Mouse (Mus musculus) frontal cortex, postnatal 14 days (tissue): ENCODE data around the gene Fkbp7.
"Not testable (repeated sequence)": the region's sequence is repeated elsewhere in the genome, so short reads cannot be mapped to it uniquely, and the experiment has no call there.

Experiments used
- DNase-seq, 2 experiments: peaks; one replicate each; pipeline ENCODE4 v3.0.0; 2022; ENCODE audit warnings: low spot score in 2 of 2

Fkbp7 gene

GRCm38 (mm10) chr2:76667200-76667599 lies 5.7 kb downstream of the Fkbp7 start:
- DNase-seq = no peak

- no peak for DNase-seq
These were observed 7.4 kb downstream of the Fkbp7 start for GRCm38 (mm10) chr2:76665531-76665930.

GRCm38 (mm10) chr2:76659419-76659818 lies 13.5 kb downstream of the Fkbp7 start:
- DNase-seq = no peak

- DNase-seq = no peak
These were observed 14.4 kb downstream of the Fkbp7 start for GRCm38 (mm10) chr2:76658551-76658950.

- no peak for DNase-seq
These were observed 16.9 kb downstream of the Fkbp7 start for GRCm38 (mm10) chr2:76655982-76656381.

- no peak for DNase-seq
These were observed 17.5 kb downstream of the Fkbp7 start for GRCm38 (mm10) chr2:76655444-76655843.

- no peak for DNase-seq
These were observed 18.3 kb downstream of the Fkbp7 start for GRCm38 (mm10) chr2:76654646-76655045.

- DNase-seq = no peak
These were observed 19.8 kb downstream of the Fkbp7 start for GRCm38 (mm10) chr2:76653070-76653469.

GRCm38 (mm10) chr2:76648666-76649141 lies 24.2 kb downstream of the Fkbp7 start:
- DNase-seq = no peak

GRCm38 (mm10) chr2:76647883-76648570 lies 24.9 kb downstream of the Fkbp7 start, which contains the start of the genes Prkra and Pjvk:
Prkra (minus strand) TSS chr2:76648015.
Pjvk (plus strand) TSS chr2:76648476.
- DNase-seq = peak; percentile 91 to 95

- DNase-seq = peak in 1 of 2 experiments; percentile 14
These were observed 25.5 kb downstream of the Fkbp7 start for GRCm38 (mm10) chr2:76647441-76647869.

GRCm38 (mm10) chr2:76643801-76644200 lies 29.1 kb downstream of the Fkbp7 start:
- no peak for DNase-seq

- no peak for DNase-seq
These were observed 33.3 kb downstream of the Fkbp7 start for GRCm38 (mm10) chr2:76639637-76640036.

GRCm38 (mm10) chr2:76631600-76631999 lies 41.3 kb downstream of the Fkbp7 start:
- DNase-seq = no peak

GRCm38 (mm10) chr2:76630293-76630692 lies 42.6 kb downstream of the Fkbp7 start:
- DNase-seq = no peak

GRCm38 (mm10) chr2:76622316-76622715 lies 50.6 kb downstream of the Fkbp7 start:
- DNase-seq = not testable (repeated sequence)

GRCm38 (mm10) chr2:76621724-76622123 lies 51.2 kb downstream of the Fkbp7 start:
- no peak for DNase-seq

- DNase-seq = no peak
These were observed 52.7 kb downstream of the Fkbp7 start for GRCm38 (mm10) chr2:76620188-76620587.

- DNase-seq = peak in 1 of 2 experiments; percentile 34
These were observed 54.8 kb downstream of the Fkbp7 start for GRCm38 (mm10) chr2:76618078-76618477.
